Mouse (Mus musculus): ENCODE results near the gene 1700080E11Rik. TPM values are rescaled to one million over a fixed set of nuclear protein-coding genes. Genes with fewer than 3 reads are reported as not detected.
A peak's percentile ranks its signal among the peaks of the same experiment; 100 is the strongest.
"Not testable (repeated sequence)": the region's sequence is repeated elsewhere in the genome, so short reads cannot be mapped to it uniquely, and the experiment has no call there.

1700080E11Rik gene
- total RNA-seq (2022): not detected

GRCm38 (mm10) chr9:105144992-105145391 lies at the start of gene 1700080E11Rik:
1700080E11Rik (minus strand) TSS chr9:105145092.
- no peak for DNase-seq (ENCODE audit: low spot score in 2 of 2)

- no peak for DNase-seq (ENCODE audit: low spot score in 2 of 2)
Observed at GRCm38 (mm10) chr9:105186725-105187124, 41.8 kb upstream of the 1700080E11Rik start.

GRCm38 (mm10) chr9:105182392-105182791 lies 37.5 kb upstream of the 1700080E11Rik start:
- DNase-seq (ENCODE audit: low spot score in 2 of 2): no peak

- DNase-seq (ENCODE audit: low spot score in 2 of 2): no peak
Observed at GRCm38 (mm10) chr9:105139204-105139603, 5.7 kb downstream of the 1700080E11Rik start.

- no peak for DNase-seq (ENCODE audit: low spot score in 2 of 2)
Observed at GRCm38 (mm10) chr9:105136404-105136803, 8.5 kb downstream of the 1700080E11Rik start.

- DNase-seq (ENCODE audit: low spot score in 2 of 2): no peak
Observed at GRCm38 (mm10) chr9:105134536-105134935, 10.4 kb downstream of the 1700080E11Rik start.

- no peak for DNase-seq (ENCODE audit: low spot score in 2 of 2)
Observed at GRCm38 (mm10) chr9:105132002-105132367, 12.9 kb downstream of the 1700080E11Rik start.

GRCm38 (mm10) chr9:105131253-105132001 lies 13.5 kb downstream of the 1700080E11Rik start, which contains the start of gene Nudt16:
Nudt16 (minus strand) TSS chr9:105131824.
- peak; percentile 90 for DNase-seq (ENCODE audit: low spot score in 2 of 2)

- no peak for DNase-seq (ENCODE audit: low spot score in 2 of 2)
Observed at GRCm38 (mm10) chr9:105130331-105130730, 14.6 kb downstream of the 1700080E11Rik start.

- not testable (repeated sequence) for DNase-seq (ENCODE audit: low spot score in 2 of 2)
Observed at GRCm38 (mm10) chr9:105125206-105125605, 19.7 kb downstream of the 1700080E11Rik start.

- no peak for DNase-seq (ENCODE audit: low spot score in 2 of 2)
Observed at GRCm38 (mm10) chr9:105103893-105104292, 41.0 kb downstream of the 1700080E11Rik start.

GRCm38 (mm10) chr9:105101911-105102310 lies 43.0 kb downstream of the 1700080E11Rik start:
- no peak for DNase-seq (ENCODE audit: low spot score in 2 of 2)

GRCm38 (mm10) chr9:105100807-105101570 lies 43.9 kb downstream of the 1700080E11Rik start:
- no peak for DNase-seq (ENCODE audit: low spot score in 2 of 2)

Other genes with a start within 250 kb of the 1700080E11Rik start
- 10 to 100 TPM; 79.7 to 91.2 (median 81.4) TPM for gene Mrpl3, start 91.9 kb downstream of the 1700080E11Rik start, total RNA-seq (2022)
- gene Nudt16, start 13.3 kb downstream of the 1700080E11Rik start, total RNA-seq (2022): 10 to 100 TPM; 15.9 to 20.0 (median 17.7) TPM